Mouse (Mus musculus) heart, embryonic 15.5 days (tissue): Measurements from ENCODE around the gene Adgra3. TPM values are rescaled to one million over a fixed set of nuclear protein-coding genes. Genes with fewer than 3 reads are reported as not detected.

Experiments
- ATAC-seq: fragments of 200-750 bp; cut with Nextera tagmentation; replicated peaks from 2 replicates; pipeline ENCODE4 v1.8.0; 2017; ENCODE audit warnings: low read depth, moderate TSS enrichment; ENCODE audit not compliant: insufficient number of reproducible peaks, insufficient read depth, low FRiP score
- H3K27ac ChIP-seq: fragments of 300-500 bp; sonication (generic); 2 replicates; pipeline ENCODE4 v1.5.1; 2015; ENCODE audit warnings: mild to moderate bottlenecking, inconsistent platforms
- H3K27me3 ChIP-seq: fragments of 300-500 bp; sonication (generic); 2 replicates; pipeline ENCODE4 v1.6.1; 2015; ENCODE audit warnings: inconsistent platforms
- H3K36me3 ChIP-seq: fragments of 300-500 bp; sonication (generic); 2 replicates; pipeline ENCODE4 v1.6.1; 2015; ENCODE audit warnings: mild to moderate bottlenecking, inconsistent platforms
- H3K4me1 ChIP-seq: fragments of 300-500 bp; sonication (generic); replicated peaks from 2 replicates; pipeline ENCODE4 v1.6.1; 2015; ENCODE audit warnings: inconsistent platforms
- H3K4me2 ChIP-seq: fragments of 300-500 bp; sonication (generic); 2 replicates; pipeline ENCODE4 v1.6.1; 2015; ENCODE audit warnings: inconsistent platforms, mild to moderate bottlenecking, moderate library complexity
- H3K4me3 ChIP-seq: fragments of 300-500 bp; sonication (generic); 2 replicates; pipeline ENCODE4 v1.5.1; 2015; ENCODE audit warnings: mild to moderate bottlenecking, inconsistent platforms
- H3K9ac ChIP-seq: fragments of 300-500 bp; sonication (generic); 2 replicates; pipeline ENCODE4 v1.6.1; 2015; ENCODE audit warnings: mild to moderate bottlenecking, inconsistent platforms
- H3K9me3 ChIP-seq: fragments of 300-500 bp; sonication (generic); replicated peaks from 2 replicates; pipeline ENCODE4 v1.6.1; 2016; ENCODE audit warnings: inconsistent platforms
- WGBS: fragments of 180-500 bp; shearing (Covaris S2); methylation state at CpG from one replicate; pipeline ENCODE4 v1.1.7; 2015; ENCODE audit warnings: mixed read lengths; 5-methylcytosine and 5-hydroxymethylcytosine counted together
- polyA plus RNA-seq: library from polyadenylated mRNA; unstranded; fragments of >200 nt; fragmentation: Nextera tagmentation; extraction: Ambion mirVana; gene quantifications from 2 replicates; pipeline ENCODE4 v1.2.1, GENCODE M21; 2015

The Adgra3 gene
- polyA plus RNA-seq, 1 experiment from 2014 or later: 11.1 TPM

GRCm38 (mm10) chr5:49969660-49970059 is 89.1 kb downstream of the Adgra3 start:
- Histone ChIP-seq H3K27ac (no peak overlapping the region), H3K4me2 (no peak overlapping the region), H3K27me3 (no peaks in the 10 kb centered on the region), H3K36me3 (peaks cover 10% of the 10 kb centered on the region; the same call in 1 of the 2 replicates), H3K9me3 (no peaks in the 10 kb centered on the region), H3K9ac (no peak overlapping the region), H3K4me3 (no peak overlapping the region), H3K4me1 (peaks cover 7% of the 10 kb centered on the region; the same call in 1 of the 2 replicates)
- no peak for ATAC-seq
- 79% methylated on average over 8 of the region's 8 CpGs for WGBS

- no peaks in the 10 kb centered on the region for H3K9me3 ChIP-seq
- peaks cover 10% of the 10 kb centered on the region; the same call in 1 of the 2 replicates for H3K36me3 ChIP-seq
- H3K27ac ChIP-seq: no peak overlapping the region
- no peak overlapping the region for H3K4me3 ChIP-seq
- no peaks in the 10 kb centered on the region for H3K27me3 ChIP-seq
- WGBS: 79% methylated on average over 6 of the region's 6 CpGs
- H3K4me1 ChIP-seq: peaks cover 7% of the 10 kb centered on the region; the same call in 1 of the 2 replicates
- no peak for ATAC-seq
- H3K4me2 ChIP-seq: no peak overlapping the region
- H3K9ac ChIP-seq: no peak overlapping the region
These were observed 91.1 kb downstream of the Adgra3 start for GRCm38 (mm10) chr5:49967726-49968125.

- H3K9ac ChIP-seq: no peak overlapping the region
- peaks cover 7% of the 10 kb centered on the region; the same call in 1 of the 2 replicates for H3K4me1 ChIP-seq
- peaks cover 13% of the 10 kb centered on the region for H3K36me3 ChIP-seq
- no peak overlapping the region for H3K4me2 ChIP-seq
- H3K4me3 ChIP-seq: no peak overlapping the region
- H3K27me3 ChIP-seq: no peaks in the 10 kb centered on the region
- no peak overlapping the region for H3K27ac ChIP-seq
- WGBS: 38% methylated on average over 8 of the region's 8 CpGs
- ATAC-seq: no peak
- no peaks in the 10 kb centered on the region for H3K9me3 ChIP-seq
These were observed 93.0 kb downstream of the Adgra3 start for GRCm38 (mm10) chr5:49965810-49966209.

- 82% methylated on average over 20 of the region's 20 CpGs for WGBS
- Histone ChIP-seq H3K27ac (no peak overlapping the region), H3K4me3 (no peak overlapping the region), H3K9me3 (no peaks in the 10 kb centered on the region), H3K27me3 (no peaks in the 10 kb centered on the region), H3K4me2 (no peak overlapping the region), H3K9ac (no peak overlapping the region), H3K4me1 (peaks cover 7% of the 10 kb centered on the region; the same call in 1 of the 2 replicates), H3K36me3 (peaks cover 17% of the 10 kb centered on the region)
- ATAC-seq: no peak
These were observed 97.1 kb downstream of the Adgra3 start for GRCm38 (mm10) chr5:49961478-49962431.

- Histone ChIP-seq H3K4me3 (no peak overlapping the region), H3K4me2 (no peak overlapping the region), H3K36me3 (no peaks in the 10 kb centered on the region), H3K27ac (no peak overlapping the region), H3K27me3 (no peaks in the 10 kb centered on the region), H3K4me1 (no peaks in the 10 kb centered on the region), H3K9ac (no peak overlapping the region), H3K9me3 (no peaks in the 10 kb centered on the region)
- WGBS: 62% methylated on average over 1 of the region's 1 CpGs
- no peak for ATAC-seq
These were observed 122.5 kb downstream of the Adgra3 start for GRCm38 (mm10) chr5:49936354-49936753.

- ATAC-seq: no peak
These were observed 134.1 kb downstream of the Adgra3 start for GRCm38 (mm10) chr5:49924712-49925111.

GRCm38 (mm10) chr5:49915695-49916106 is 143.1 kb downstream of the Adgra3 start:
- 60% methylated on average over 2 of the region's 2 CpGs for WGBS

More at GRCm38 (mm10) chr5:49924712-49925111, 134.1 kb downstream of the Adgra3 start:
- no peaks in the 10 kb centered on the region for H3K4me1 ChIP-seq
- H3K27me3 ChIP-seq: no peaks in the 10 kb centered on the region
- no peak overlapping the region for H3K4me2 ChIP-seq
- no peaks in the 10 kb centered on the region for H3K36me3 ChIP-seq
- H3K4me3 ChIP-seq: no peak overlapping the region
- H3K27ac ChIP-seq: no peak overlapping the region
- H3K9ac ChIP-seq: no peak overlapping the region
- no peaks in the 10 kb centered on the region for H3K9me3 ChIP-seq

More at GRCm38 (mm10) chr5:49915695-49916106, 143.1 kb downstream of the Adgra3 start:
- Histone ChIP-seq H3K4me2 (no peak overlapping the region), H3K27me3 (no peaks in the 10 kb centered on the region), H3K9me3 (no peaks in the 10 kb centered on the region), H3K9ac (no peak overlapping the region), H3K4me1 (no peaks in the 10 kb centered on the region), H3K36me3 (no peaks in the 10 kb centered on the region), H3K4me3 (no peak overlapping the region), H3K27ac (no peak overlapping the region)
- ATAC-seq: no peak
